Mouse (Mus musculus): ENCODE measurements around the gene Tomm40l.

DNA sequence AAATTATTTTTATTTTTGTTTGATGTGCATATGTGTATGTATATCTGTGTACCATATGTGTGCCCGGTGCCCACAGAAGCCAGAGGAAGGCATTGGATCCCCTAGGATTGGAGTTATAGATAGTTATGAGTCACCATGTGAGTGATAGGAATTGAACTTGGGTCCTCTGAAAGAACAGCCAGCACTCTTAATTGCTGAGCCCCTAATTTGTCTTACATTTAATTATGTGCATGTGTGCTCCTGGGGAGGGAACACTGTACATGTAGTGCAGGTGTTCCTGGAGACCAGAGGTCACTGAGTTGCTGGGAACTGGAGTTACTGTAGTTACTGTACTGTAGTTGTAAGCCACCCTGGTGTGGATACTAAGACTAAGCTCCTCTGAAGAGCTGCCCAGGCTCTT, 21.5 kb downstream of the Tomm40l start:
- no peak for TF ChIP-seq POLR2A (IDR thresholded peaks at IDR 0.05; ENCODE audit: low read depth, low read length)
- no peak for TF ChIP-seq CTCF (IDR thresholded peaks at IDR 0.05; ENCODE audit: extremely low read depth, insufficient read depth, insufficient read length, insufficient replicate concordance)
